Mouse (Mus musculus) liver, adult 2 months (tissue): Measurements from ENCODE around the gene Ano6. TPM values are rescaled to one million over a fixed set of nuclear protein-coding genes. Genes with fewer than 3 reads are reported as not detected.

ENCODE experiments used
- DNase-seq: peaks from one replicate; pipeline ENCODE4 v3.0.0-alpha.2; 2011; ENCODE audit warnings: low read depth, low spot score; ENCODE audit errors: extremely low read depth
- H3K27ac ChIP-seq: fragments of 200-500 bp; replicated peaks from 2 replicates; pipeline ENCODE4 v1.5.1; 2012; ENCODE audit warnings: low read depth, mild to moderate bottlenecking, control low read depth, inconsistent platforms, low read length; ENCODE audit not compliant: insufficient read depth
- H3K27me3 ChIP-seq: fragments of 200-500 bp; 2 replicates; pipeline ENCODE4 v1.6.1; 2012; ENCODE audit warnings: mild to moderate bottlenecking, moderate library complexity, low read length, inconsistent platforms; ENCODE audit not compliant: control insufficient read depth, insufficient read depth
- H3K36me3 ChIP-seq: fragments of 200-500 bp; 2 replicates; pipeline ENCODE4 v1.6.1; 2012; ENCODE audit warnings: low read length, inconsistent platforms; ENCODE audit not compliant: control insufficient read depth, insufficient read depth
- H3K4me1 ChIP-seq: fragments of 200-500 bp; 2 replicates; pipeline ENCODE4 v1.6.1; 2011; ENCODE audit warnings: low read length; ENCODE audit not compliant: control insufficient read depth, insufficient read depth
- H3K4me3 ChIP-seq: fragments of 200-500 bp; 2 replicates; pipeline ENCODE4 v1.5.1; 2011; ENCODE audit warnings: low read depth, mild to moderate bottlenecking, control low read depth, low read length, moderate library complexity; ENCODE audit not compliant: insufficient read depth
- H3K79me2 ChIP-seq: fragments of 200-500 bp; 2 replicates; pipeline ENCODE4 v1.6.1; 2012; ENCODE audit warnings: inconsistent platforms, mild to moderate bottlenecking, low read length, moderate library complexity; ENCODE audit not compliant: control insufficient read depth, insufficient read depth
- H3K9ac ChIP-seq: fragments of 200-500 bp; 2 replicates; pipeline ENCODE4 v1.6.1; 2012; ENCODE audit warnings: low read depth, mild to moderate bottlenecking, control low read depth, inconsistent platforms, low read length
- CTCF ChIP-seq: fragments of 200-500 bp; IDR thresholded peaks from 2 replicates; pipeline ENCODE4 v1.5.1; 2011; ENCODE audit warnings: low read depth, low read length, control low read depth
- POLR2A ChIP-seq: fragments of 200-500 bp; IDR thresholded peaks from 2 replicates; pipeline ENCODE4 v1.6.1; 2011; ENCODE audit warnings: low read length, control low read depth; ENCODE audit not compliant: insufficient read depth; ENCODE audit errors: extremely low read depth
- WGBS: fragments of 180-500 bp; shearing (Covaris S2); methylation state at CpG from one replicate; pipeline ENCODE4 v1.1.7; 2018; 5-methylcytosine and 5-hydroxymethylcytosine counted together
- polyA plus RNA-seq: library from polyadenylated mRNA; depleted of rRNA; stranded (reverse); fragments of >200 nt; gene quantifications from 2 replicates; pipeline ENCODE4 v1.2.3, GENCODE M21; 2012
- total RNA-seq: library from RNA; depleted of rRNA; stranded (reverse); fragments of >200 nt; gene quantifications from 2 replicates; pipeline ENCODE4 v1.2.3, GENCODE M21; 2014

The Ano6 gene
- total and polyA plus RNA-seq, 2 experiments, result 3.3 to 4.1 TPM

DNA sequence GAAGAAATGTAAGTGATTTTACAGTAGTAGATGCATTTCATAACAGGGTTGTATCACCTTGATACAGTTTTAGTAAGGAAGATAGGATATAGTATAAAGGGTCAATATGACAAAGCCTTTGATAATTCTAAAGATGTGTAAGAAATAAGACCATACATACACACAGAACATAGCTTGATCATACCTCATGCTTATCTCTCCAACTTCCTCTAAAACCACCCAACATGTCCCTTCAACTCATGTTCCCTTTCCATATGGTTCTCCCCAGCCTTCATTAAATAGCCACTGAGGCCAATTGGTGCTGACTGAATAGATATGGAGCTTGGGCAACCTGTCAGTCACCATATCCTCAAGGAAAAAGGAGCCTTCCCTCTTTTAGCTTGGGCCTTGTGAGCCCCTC, 9.4 kb downstream of the Ano6 start:
- no peaks in the 10 kb centered on the region for H3K36me3 ChIP-seq
- H3K4me3 ChIP-seq, result no peak overlapping the region
- 0 out of 2 replicates have a peak, but pooled peaks cover 2% of the 10 kb centered on the region for H3K4me1 ChIP-seq
- H3K27ac ChIP-seq, result no peak overlapping the region
- TF ChIP-seq CTCF, result no peak
- TF ChIP-seq POLR2A, result no peak
- H3K79me2 ChIP-seq, result peaks cover 4% of the 10 kb centered on the region; the same call in 1 of the 2 replicates
- H3K27me3 ChIP-seq, result no peaks in the 10 kb centered on the region
- no peak for DNase-seq
- no peak overlapping the region for H3K9ac ChIP-seq

DNA sequence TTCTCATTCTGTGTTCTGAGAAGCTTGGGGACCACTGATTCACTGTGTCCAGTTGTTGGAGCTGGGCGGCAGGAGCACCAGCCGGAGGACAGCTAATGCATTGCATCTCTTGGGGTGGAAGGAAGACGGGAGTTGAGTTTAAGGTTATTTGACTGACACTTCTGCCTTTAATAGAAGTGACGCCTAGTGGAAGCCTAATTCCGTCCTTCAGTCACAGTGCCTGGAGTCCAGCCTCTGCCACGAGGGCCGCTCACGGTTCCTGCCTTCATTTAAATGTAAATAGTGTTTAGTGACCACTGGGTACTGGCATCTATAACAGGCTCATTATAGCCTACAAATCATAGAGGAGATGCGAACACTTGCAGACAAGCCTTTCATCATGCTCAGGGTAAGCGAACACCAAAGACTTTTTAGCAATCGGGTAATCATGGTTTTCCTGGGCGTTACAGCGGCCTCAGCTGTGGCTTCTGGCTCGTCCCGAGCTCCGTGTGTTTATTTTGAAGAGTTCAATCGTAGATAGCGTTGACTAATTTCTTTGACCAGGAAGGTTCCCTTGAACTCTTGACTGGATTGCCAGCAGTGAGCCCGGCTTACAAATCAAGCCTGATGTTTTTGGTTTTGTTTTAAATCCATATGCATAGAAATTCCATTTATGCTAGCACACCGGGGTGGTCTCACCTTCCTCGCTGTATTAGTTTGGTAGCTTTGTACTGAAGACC, 10.8 kb downstream of the Ano6 start:
- H3K27ac ChIP-seq, result no peak overlapping the region
- H3K36me3 ChIP-seq, result no peaks in the 10 kb centered on the region
- WGBS, result 52% methylated on average over 21 of the region's 21 CpGs
- 0 out of 2 replicates have a peak, but pooled peaks cover 2% of the 10 kb centered on the region for H3K4me1 ChIP-seq
- peak; percentile 61 for DNase-seq
- TF ChIP-seq CTCF, result no peak
- TF ChIP-seq POLR2A, result no peak
- H3K27me3 ChIP-seq, result no peaks in the 10 kb centered on the region
- H3K9ac ChIP-seq, result no peak overlapping the region
- H3K4me3 ChIP-seq, result no peak overlapping the region
- H3K79me2 ChIP-seq, result peaks cover 4% of the 10 kb centered on the region; the same call in 1 of the 2 replicates

DNA sequence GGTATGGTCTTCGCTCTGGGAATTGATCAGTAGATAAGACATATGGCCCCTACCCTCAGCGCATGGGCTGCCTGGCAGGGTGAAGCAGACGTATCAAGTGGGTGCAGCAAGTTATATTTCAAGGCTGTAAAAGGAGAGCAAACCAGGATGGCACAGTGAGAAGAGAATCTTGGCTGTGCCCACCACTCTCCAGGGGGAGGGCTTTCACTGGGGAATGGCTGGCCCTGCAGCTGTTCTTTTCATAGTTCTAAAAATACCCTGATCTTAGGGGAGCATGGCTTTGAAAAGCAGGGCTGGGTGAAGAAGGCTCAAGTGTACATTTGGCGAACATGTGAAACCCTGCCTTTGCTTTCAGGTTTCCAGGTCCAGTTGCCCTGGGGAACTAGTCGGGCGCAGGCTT, 11.5 kb downstream of the Ano6 start:
- DNase-seq, result no peak
- H3K4me3 ChIP-seq, result no peak overlapping the region
- no peaks in the 10 kb centered on the region for H3K27me3 ChIP-seq
- H3K79me2 ChIP-seq, result peaks cover 4% of the 10 kb centered on the region; the same call in 1 of the 2 replicates
- TF ChIP-seq POLR2A, result no peak
- 96% methylated on average over 6 of the region's 6 CpGs for WGBS
- no peaks in the 10 kb centered on the region for H3K36me3 ChIP-seq
- H3K9ac ChIP-seq, result no peak overlapping the region
- H3K27ac ChIP-seq, result no peak overlapping the region
- H3K4me1 ChIP-seq, result 0 out of 2 replicates have a peak, but pooled peaks cover 2% of the 10 kb centered on the region

DNA sequence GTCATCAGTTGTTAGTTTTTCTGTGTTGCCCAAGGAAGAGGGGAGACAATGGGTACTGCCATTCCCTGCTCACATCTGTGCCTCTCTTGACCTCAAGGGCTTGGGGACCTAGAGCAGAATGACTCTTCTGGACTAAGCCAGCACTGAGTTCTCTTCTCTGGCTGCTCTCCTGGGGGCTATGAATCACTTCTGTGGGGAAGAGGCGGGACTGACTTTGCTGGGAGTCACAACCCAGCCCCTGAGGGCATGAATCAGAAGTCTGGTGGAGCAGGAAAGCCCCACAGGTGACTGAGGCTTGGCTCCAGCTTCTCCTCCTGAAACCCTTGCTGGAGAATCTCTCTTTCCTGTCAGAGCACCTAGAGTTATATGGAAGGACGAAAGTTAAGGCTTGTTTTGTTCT, 12.1 kb downstream of the Ano6 start:
- TF ChIP-seq CTCF (no peak), POLR2A (no peak)
- no peaks in the 10 kb centered on the region for H3K27me3 ChIP-seq
- no peak overlapping the region for H3K9ac ChIP-seq
- no peak for DNase-seq
- H3K4me1 ChIP-seq, result 0 out of 2 replicates have a peak, but pooled peaks cover 2% of the 10 kb centered on the region
- 91% methylated on average over 2 of the region's 2 CpGs for WGBS
- peaks cover 4% of the 10 kb centered on the region; the same call in 1 of the 2 replicates for H3K79me2 ChIP-seq
- H3K36me3 ChIP-seq, result no peaks in the 10 kb centered on the region
- H3K27ac ChIP-seq, result no peak overlapping the region
- no peak overlapping the region for H3K4me3 ChIP-seq

DNA sequence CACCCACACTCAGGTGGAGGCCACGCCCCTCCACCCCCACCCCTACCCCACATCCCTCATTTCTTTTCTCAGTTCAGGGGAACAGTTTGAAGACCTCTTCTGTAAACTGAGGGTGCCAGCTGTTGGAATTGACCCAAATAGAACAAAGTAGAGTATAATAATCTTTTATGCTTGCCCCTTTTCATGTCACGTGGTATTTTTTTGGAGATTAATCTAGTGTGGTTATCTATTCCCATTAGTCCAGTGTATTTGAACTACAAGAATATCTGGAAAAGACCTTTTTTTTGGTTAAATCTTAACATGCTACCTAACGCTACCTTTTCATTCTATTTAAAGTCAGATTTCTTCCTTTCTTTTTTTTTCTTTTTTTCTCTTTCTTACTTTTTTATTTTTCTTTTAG, 12.8 kb downstream of the Ano6 start:
- WGBS, result 91% methylated on average over 3 of the region's 3 CpGs
- no peak overlapping the region for H3K27ac ChIP-seq
- no peak for TF ChIP-seq POLR2A
- TF ChIP-seq CTCF, result no peak
- H3K27me3 ChIP-seq, result no peaks in the 10 kb centered on the region
- no peak for DNase-seq
- H3K36me3 ChIP-seq, result no peaks in the 10 kb centered on the region
- peaks cover 4% of the 10 kb centered on the region; the same call in 1 of the 2 replicates for H3K79me2 ChIP-seq
- 0 out of 2 replicates have a peak, but pooled peaks cover 2% of the 10 kb centered on the region for H3K4me1 ChIP-seq
- no peak overlapping the region for H3K9ac ChIP-seq
- no peak overlapping the region for H3K4me3 ChIP-seq

DNA sequence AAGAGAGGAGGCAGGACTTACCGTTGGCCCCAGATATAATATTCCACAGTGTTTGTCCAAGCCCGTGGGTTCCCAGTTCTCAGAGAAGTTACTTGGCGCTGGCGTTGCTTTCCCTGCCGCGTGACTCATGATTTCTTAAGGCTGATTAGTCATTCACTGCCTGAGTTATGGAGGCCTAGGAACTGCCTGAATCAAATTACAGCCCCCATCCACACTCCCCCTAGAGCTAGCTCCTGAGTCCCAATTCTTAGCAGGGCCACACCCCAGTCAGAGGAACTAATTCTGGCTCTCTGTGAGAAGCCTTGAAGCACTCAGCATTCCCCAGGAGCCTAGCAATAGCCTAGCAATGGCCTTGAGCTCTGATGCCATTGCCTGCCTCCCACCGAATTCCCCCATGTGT, 13.6 kb downstream of the Ano6 start:
- H3K4me3 ChIP-seq, result no peak overlapping the region
- WGBS, result 67% methylated on average over 7 of the region's 7 CpGs
- DNase-seq, result peak; percentile 29
- TF ChIP-seq CTCF (no peak), POLR2A (no peak)
- H3K79me2 ChIP-seq, result peaks cover 7% of the 10 kb centered on the region; the same call in 1 of the 2 replicates
- no peak overlapping the region for H3K9ac ChIP-seq
- no peaks in the 10 kb centered on the region for H3K27me3 ChIP-seq
- no peaks in the 10 kb centered on the region for H3K36me3 ChIP-seq
- 0 out of 2 replicates have a peak, but pooled peaks cover 2% of the 10 kb centered on the region for H3K4me1 ChIP-seq
- no peak overlapping the region for H3K27ac ChIP-seq
